In the genomic region with DNA sequence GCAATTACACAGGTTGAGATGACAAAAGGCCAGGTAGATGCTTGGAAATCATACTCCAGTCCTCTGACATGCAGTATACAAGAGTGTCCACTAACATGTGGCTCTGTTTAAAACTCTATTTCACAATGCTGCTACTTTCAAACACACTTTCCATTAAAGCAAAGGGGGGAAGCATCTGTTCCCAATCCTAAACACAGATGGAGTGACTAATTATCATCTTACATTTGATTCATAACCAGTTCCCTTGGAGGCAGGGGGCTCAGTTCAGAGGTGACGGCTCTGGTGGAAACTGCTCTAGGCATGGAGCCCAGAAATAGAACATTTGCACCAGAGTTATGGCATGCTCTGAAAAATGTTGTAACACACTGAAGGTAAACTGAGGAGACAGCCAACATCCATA, we compare ENCODE assay signal across 24 mouse cellular contexts. TPM values are rescaled to one million over a fixed set of nuclear protein-coding genes. Genes with fewer than 3 reads are reported as not detected.
DNase-seq lines count a peak whose midpoint lies in the region; ATAC-seq and TF ChIP-seq lines count a peak whose summit lies in the region.
"Had no signal": no experiment of that assay in that cellular context is flagged by ENCODE, and none has a peak within 500 bp of the region (broad histone marks: within the 10 kb centered on the region; RNA-seq: fewer than 3 reads in every experiment).

No protein-coding gene starts in this region.

- H3K27me3 ChIP-seq in hindbrain, embryonic 14.5 days (ENCODE audit: control insufficient read depth, insufficient read depth, low read length), result no peaks in the 10 kb centered on the region
- H3K27me3 ChIP-seq in hindbrain, embryonic 13.5 days, result no peaks in the 10 kb centered on the region
- H3K27me3 ChIP-seq in lung, embryonic 16.5 days (ENCODE audit: control insufficient read depth, insufficient read depth, low read depth, low read length), result no peaks in the 10 kb centered on the region
- H3K27me3 ChIP-seq in embryonic facial prominence, embryonic 12.5 days, result no peaks in the 10 kb centered on the region
- no peaks in the 10 kb centered on the region for H3K27me3 ChIP-seq in limb, embryonic 14.5 days (ENCODE audit: control insufficient read depth, insufficient read depth, low read length)
- H3K27me3 ChIP-seq: embryonic facial prominence, embryonic 15.5 days had no signal

- H3K27ac ChIP-seq in hindbrain, embryonic 14.5 days, result no peak overlapping the region
- no peak overlapping the region for H3K27ac ChIP-seq in hindbrain, embryonic 13.5 days
- H3K27ac ChIP-seq in lung, embryonic 16.5 days (ENCODE audit: low read length), result no peak overlapping the region
- H3K27ac ChIP-seq in embryonic facial prominence, embryonic 12.5 days, result no peak overlapping the region
- H3K27ac ChIP-seq in limb, embryonic 14.5 days (replicated peaks; ENCODE audit: low read depth, low read length), result no peak overlapping the region
- H3K27ac ChIP-seq: embryonic facial prominence, embryonic 15.5 days; left cerebral cortex, adult 2 months had no signal

- 61% methylated on average over 1 of the region's 1 CpGs for WGBS in hindbrain, embryonic 14.5 days
- 41% methylated on average over 1 of the region's 1 CpGs for WGBS in hindbrain, embryonic 13.5 days
- 39% methylated on average over 1 of the region's 1 CpGs for WGBS in lung, embryonic 16.5 days
- 23% methylated on average over 1 of the region's 1 CpGs for WGBS in embryonic facial prominence, embryonic 12.5 days
- 10% methylated on average over 1 of the region's 1 CpGs for WGBS in limb, embryonic 14.5 days

- no peak overlapping the region for H3K4me3 ChIP-seq in hindbrain, embryonic 14.5 days (replicated peaks; ENCODE audit: low read length)
- H3K4me3 ChIP-seq in hindbrain, embryonic 13.5 days, result no peak overlapping the region
- no peak overlapping the region for H3K4me3 ChIP-seq in lung, embryonic 16.5 days (ENCODE audit: low read length)
- H3K4me3 ChIP-seq in embryonic facial prominence, embryonic 12.5 days, result no peak overlapping the region
- no peak overlapping the region for H3K4me3 ChIP-seq in limb, embryonic 14.5 days (replicated peaks; ENCODE audit: low read length)
- H3K4me3 ChIP-seq: embryonic facial prominence, embryonic 15.5 days; left cerebral cortex, adult 2 months; myocyte had no signal

- H3K4me1 ChIP-seq in hindbrain, embryonic 14.5 days (replicated peaks; ENCODE audit: control insufficient read depth, insufficient read depth, low read length), result peaks cover under 1% of the 10 kb centered on the region
- peaks cover under 1% of the 10 kb centered on the region; the same call in 1 of the 2 replicates for H3K4me1 ChIP-seq in hindbrain, embryonic 13.5 days (replicated peaks)
- no peaks in the 10 kb centered on the region for H3K4me1 ChIP-seq in lung, embryonic 16.5 days (replicated peaks; ENCODE audit: control insufficient read depth, insufficient read depth, low read length)
- H3K4me1 ChIP-seq in embryonic facial prominence, embryonic 12.5 days, result peaks cover 5% of the 10 kb centered on the region; the same call in 1 of the 2 replicates
- H3K4me1 ChIP-seq in limb, embryonic 14.5 days (ENCODE audit: control insufficient read depth, insufficient read depth, low read length), result no peaks in the 10 kb centered on the region
- H3K4me1 ChIP-seq: embryonic facial prominence, embryonic 15.5 days had no signal

- H3K4me2 ChIP-seq in hindbrain, embryonic 14.5 days (replicated peaks), result no peak overlapping the region
- H3K4me2 ChIP-seq in hindbrain, embryonic 13.5 days, result no peak overlapping the region
- H3K4me2 ChIP-seq in lung, embryonic 16.5 days (ENCODE audit: low read depth, low read length), result no peak overlapping the region
- no peak overlapping the region for H3K4me2 ChIP-seq in embryonic facial prominence, embryonic 12.5 days (replicated peaks)
- H3K4me2 ChIP-seq in limb, embryonic 14.5 days (replicated peaks; ENCODE audit: low read depth, low read length, severe bottlenecking), result no peak overlapping the region
- H3K4me2 ChIP-seq: embryonic facial prominence, embryonic 15.5 days; heart, embryonic 11.5 days had no signal

- no peak overlapping the region for H3K9ac ChIP-seq in hindbrain, embryonic 14.5 days
- no peak overlapping the region for H3K9ac ChIP-seq in hindbrain, embryonic 13.5 days
- no peak overlapping the region for H3K9ac ChIP-seq in lung, embryonic 16.5 days (ENCODE audit: low read length)
- H3K9ac ChIP-seq in embryonic facial prominence, embryonic 12.5 days, result no peak overlapping the region
- H3K9ac ChIP-seq in limb, embryonic 14.5 days (ENCODE audit: low read depth, low read length, severe bottlenecking), result no peak overlapping the region
- H3K9ac ChIP-seq: embryonic facial prominence, embryonic 15.5 days had no signal

- no peak for TF ChIP-seq POLR2A in limb, embryonic 14.5 days (IDR thresholded peaks at IDR 0.05; ENCODE audit: borderline replicate concordance, extremely low read depth, insufficient read depth, insufficient read length)

- no peak for ATAC-seq in hindbrain, embryonic 14.5 days (ENCODE audit: low FRiP score)
- no peak for ATAC-seq in hindbrain, embryonic 13.5 days (ENCODE audit: low FRiP score)
- ATAC-seq in lung, embryonic 16.5 days (ENCODE audit: low read depth), result 0 out of 2 replicates have a peak, but pooled peaks have one; percentile 49
- peak; percentile 74 for ATAC-seq in embryonic facial prominence, embryonic 12.5 days (ENCODE audit: insufficient number of reproducible peaks, insufficient read depth, low FRiP score, low TSS enrichment)
- peak; percentile 55 for ATAC-seq in limb, embryonic 14.5 days (ENCODE audit: low FRiP score, low read depth)

- no peaks in the 10 kb centered on the region for H3K36me3 ChIP-seq in hindbrain, embryonic 14.5 days (replicated peaks; ENCODE audit: control insufficient read depth, insufficient read depth)
- no peaks in the 10 kb centered on the region for H3K36me3 ChIP-seq in hindbrain, embryonic 13.5 days
- no peaks in the 10 kb centered on the region for H3K36me3 ChIP-seq in lung, embryonic 16.5 days (ENCODE audit: control insufficient read depth, insufficient read depth, low read length)
- no peaks in the 10 kb centered on the region for H3K36me3 ChIP-seq in embryonic facial prominence, embryonic 12.5 days
- no peaks in the 10 kb centered on the region for H3K36me3 ChIP-seq in limb, embryonic 14.5 days (ENCODE audit: control insufficient read depth, insufficient read depth, low read length)
- H3K36me3 ChIP-seq: embryonic facial prominence, embryonic 15.5 days; G1E had no signal

- peak; percentile 34 for DNase-seq in hindbrain, embryonic 14.5 days (ENCODE audit: low spot score)
- no peak for DNase-seq in lung, postnatal 14 days
- peak; percentile 59 for DNase-seq in limb, embryonic 14.5 days (ENCODE audit: low spot score)
- no peak for DNase-seq in thymus, postnatal 25 days
- DNase-seq in gastrocnemius, adult 8-10 months (ENCODE audit: low spot score in 2 of 2), result no peak
- DNase-seq: adrenal gland, adult 8-10 months; cerebellum, adult 9-10 months; gastrocnemius, postnatal 36 days; heart, postnatal 4 days; kidney, adult 8-10 months; liver; lung, adult 18-20 months; right cerebral cortex, adult 18-20 months; spleen, adult 18-20 months; thymus, postnatal 36 days had no signal

- no peaks in the 10 kb centered on the region for H3K9me3 ChIP-seq in hindbrain, embryonic 14.5 days (ENCODE audit: control insufficient read depth, low read length)
- no peaks in the 10 kb centered on the region for H3K9me3 ChIP-seq in hindbrain, embryonic 13.5 days
- H3K9me3 ChIP-seq in lung, embryonic 16.5 days (ENCODE audit: control insufficient read depth, low read length), result no peaks in the 10 kb centered on the region
- H3K9me3 ChIP-seq in embryonic facial prominence, embryonic 12.5 days, result no peaks in the 10 kb centered on the region
- H3K9me3 ChIP-seq in limb, embryonic 14.5 days (ENCODE audit: control insufficient read depth, low read length), result no peaks in the 10 kb centered on the region
- H3K9me3 ChIP-seq: embryonic facial prominence, embryonic 15.5 days; G1E had no signal

RNA-seq across cellular contexts. Expression of a gene that starts 7.8 kb away (rescaled TPM):
- 27.5 and 31.9 TPM in 2 replicates for polyA plus RNA-seq in hindbrain, embryonic 14.5 days (2014; fragmentation: Nextera tagmentation; extraction: Ambion mirVana)
- 19.1 and 20.3 TPM in 2 replicates for polyA plus RNA-seq in hindbrain, embryonic 13.5 days (2015; fragmentation: Nextera tagmentation; extraction: Ambion mirVana)
- 1.0 and 2.0 TPM in 2 replicates for polyA plus RNA-seq in lung, embryonic 16.5 days (2015; fragmentation: Nextera tagmentation; extraction: Ambion mirVana)
- 3.3 and 3.6 TPM in 2 replicates for polyA plus RNA-seq in embryonic facial prominence, embryonic 12.5 days (2016; fragmentation: Nextera tagmentation; extraction: Ambion mirVana)
- polyA plus RNA-seq in limb, embryonic 14.5 days (2012; rRNA removed), result 2.6 and 2.9 TPM in 2 replicates
- polyA plus RNA-seq in limb, embryonic 14.5 days (2014; fragmentation: Nextera tagmentation; extraction: Ambion mirVana), result 3.5 and 4.4 TPM in 2 replicates
- total RNA-seq in gastrocnemius, adult 8-10 months (2022), result under 1 TPM in 2 of 4 experiments, not detected in 2; 0.07 to 0.12 TPM
- total RNA-seq: megakaryocyte-erythroid progenitor cell, adult 5-6 weeks had no signal
- polyA plus RNA-seq: G1E, myocyte had no signal

Comparison
In these comparisons a context has a peak if more than half of its experiments do, and no peak if none do; other contexts are left out.
1. ATAC-seq: peak in lung, embryonic 16.5 days (single experiment), embryonic facial prominence, embryonic 12.5 days (single experiment) and limb, embryonic 14.5 days (single experiment); none in hindbrain, embryonic 14.5 days (single experiment) and hindbrain, embryonic 13.5 days (single experiment).
2. DNase-seq: peak in hindbrain, embryonic 14.5 days (single experiment) and limb, embryonic 14.5 days (single experiment); none in lung, postnatal 14 days (single experiment), thymus, postnatal 25 days (single experiment) and gastrocnemius, adult 8-10 months (0 of 2).